Mouse (Mus musculus): ENCODE results near the gene Map3k9.

Map3k9 gene

GRCm38 (mm10) chr12:81698011-81698410 is 83.0 kb downstream of the Map3k9 start:
- no peak for DNase-seq

- no peak for DNase-seq
These were observed 89.7 kb downstream of the Map3k9 start for GRCm38 (mm10) chr12:81691177-81691730.

DNA sequence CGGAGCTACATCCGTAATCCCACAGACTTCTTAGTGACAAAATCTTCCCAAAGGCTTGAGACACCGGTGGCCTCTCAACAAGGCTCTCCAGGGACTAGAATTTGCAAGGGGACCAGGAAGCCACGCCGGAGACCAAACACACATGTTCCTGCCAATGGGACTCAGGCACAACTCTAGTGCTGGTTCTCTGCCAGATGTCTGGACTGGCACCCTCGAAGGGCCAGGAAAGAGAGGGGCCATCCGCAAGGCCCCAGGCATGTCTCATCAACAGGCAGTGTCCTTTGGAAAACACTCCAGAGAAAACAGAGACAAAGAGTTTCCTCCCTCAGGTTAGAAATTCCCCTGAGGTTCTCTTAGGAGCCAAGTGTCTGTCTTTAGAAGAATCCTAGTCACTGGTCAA is 90.2 kb downstream of the Map3k9 start:
- DNase-seq = no peak

GRCm38 (mm10) chr12:81690111-81690510 is 90.9 kb downstream of the Map3k9 start:
- no peak for DNase-seq

GRCm38 (mm10) chr12:81689505-81690056 is 91.4 kb downstream of the Map3k9 start:
- no peak for DNase-seq

DNA sequence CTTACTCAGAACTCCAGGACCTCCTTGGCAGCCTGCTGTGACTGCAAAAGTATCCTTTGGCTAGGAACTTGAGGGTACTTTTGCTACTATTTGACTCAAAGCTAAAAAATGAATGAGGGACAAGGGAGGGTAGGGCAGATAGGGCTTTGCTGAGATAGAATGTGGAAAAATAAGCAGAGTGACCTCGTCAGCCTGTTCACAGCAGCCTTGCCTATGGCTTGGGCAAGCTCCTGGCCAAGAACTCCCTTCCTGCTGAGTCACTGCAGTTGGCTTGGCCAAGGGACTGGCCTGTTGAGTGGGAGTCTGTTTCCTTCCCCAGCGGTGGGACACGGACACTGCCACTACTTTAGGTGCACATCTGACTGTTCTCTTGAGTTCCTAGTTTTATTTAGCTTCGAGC is 92.4 kb downstream of the Map3k9 start:
- no peak for DNase-seq

GRCm38 (mm10) chr12:81687873-81688272 is 93.1 kb downstream of the Map3k9 start:
- no peak for DNase-seq

DNA sequence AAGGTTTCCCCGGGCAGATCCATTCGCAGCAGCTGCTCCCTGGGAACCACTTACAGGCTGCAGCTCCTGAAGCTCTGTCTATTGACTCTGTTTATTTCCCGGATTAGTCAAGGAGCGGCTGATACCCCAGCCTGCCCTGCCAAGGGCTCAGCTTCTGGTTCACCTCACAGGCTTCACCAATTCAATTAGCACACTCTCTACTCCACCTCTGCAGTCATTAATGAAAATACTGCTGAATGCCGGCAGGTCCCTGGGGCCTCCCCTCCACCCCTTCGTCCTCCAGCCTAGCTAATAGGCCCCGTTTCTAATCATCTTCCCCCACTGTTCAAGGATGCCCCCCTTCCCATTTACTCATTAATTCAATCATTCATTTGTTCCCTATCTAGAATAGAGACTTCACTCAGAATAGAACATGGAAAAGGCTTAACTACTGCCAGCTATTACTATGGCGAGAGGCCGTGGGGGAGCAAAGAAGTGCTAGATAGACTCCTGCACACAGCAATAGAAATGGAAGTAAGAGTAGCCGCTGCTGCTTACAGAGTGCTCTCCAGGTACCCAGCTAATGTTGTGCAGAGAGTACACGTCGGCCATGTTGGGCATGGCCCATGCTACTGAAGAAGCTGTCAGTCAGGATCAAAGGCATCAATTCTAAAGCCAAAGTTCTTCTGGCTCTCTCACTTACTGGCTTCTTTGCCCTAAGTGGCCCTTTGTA is 94.4 kb downstream of the Map3k9 start:
- no peak for DNase-seq

- DNase-seq = no peak
These were observed 95.0 kb downstream of the Map3k9 start for GRCm38 (mm10) chr12:81685981-81686380.

GRCm38 (mm10) chr12:81684096-81684495 is 96.9 kb downstream of the Map3k9 start:
- no peak for DNase-seq

DNA sequence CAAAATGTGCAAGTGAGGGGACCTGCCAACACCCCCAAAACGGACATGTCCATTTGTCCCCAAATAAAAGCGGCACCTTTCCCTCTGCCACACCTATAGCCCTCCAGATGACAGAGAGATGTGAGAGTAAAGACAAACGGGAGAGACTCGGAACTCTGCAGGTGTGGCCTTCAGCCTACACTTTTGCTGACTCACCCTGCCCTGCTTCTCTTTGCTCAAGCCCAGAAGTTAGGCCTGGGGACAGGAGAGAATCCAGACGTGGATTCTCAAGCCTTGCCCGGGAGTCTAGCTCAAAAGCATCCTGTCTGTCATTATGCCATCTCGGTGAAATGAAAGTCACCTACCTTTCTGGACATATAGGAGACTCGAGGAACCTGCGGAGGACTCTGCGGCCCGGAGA is 97.6 kb downstream of the Map3k9 start:
- DNase-seq = no peak

DNA sequence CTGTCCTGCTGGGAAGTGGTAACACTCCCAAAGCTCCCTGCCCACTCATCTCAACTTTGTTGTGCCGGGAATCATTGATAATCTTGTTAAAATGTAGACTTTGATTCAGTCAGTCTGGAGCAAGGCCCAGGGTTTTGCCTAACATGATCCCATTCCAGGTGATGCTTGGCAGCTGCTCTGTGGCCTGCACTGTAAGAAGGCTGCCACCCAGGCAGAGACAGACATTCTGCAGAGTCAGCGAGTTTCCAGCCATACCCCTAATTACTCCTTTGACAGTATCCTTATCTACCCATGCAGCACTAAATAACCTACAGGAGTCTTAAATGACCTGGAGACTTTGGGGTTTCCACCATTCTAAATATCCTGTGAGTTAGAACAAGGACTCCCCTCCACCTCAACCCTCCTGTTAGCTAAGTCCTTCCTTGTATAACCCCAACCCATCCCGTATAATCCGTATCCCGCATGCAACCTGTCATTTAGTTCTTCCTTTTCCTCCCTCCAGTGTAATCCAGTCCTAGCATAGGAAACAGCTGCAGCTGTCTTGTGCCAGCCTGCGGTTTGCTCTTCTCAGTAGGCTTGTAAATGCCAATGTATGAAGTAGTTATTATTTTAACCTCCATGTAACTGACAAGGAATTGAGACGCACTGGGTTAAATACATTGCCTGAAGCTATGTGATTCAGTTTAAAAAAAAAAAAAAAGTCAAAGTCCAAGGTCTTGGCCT is 101.0 kb downstream of the Map3k9 start:
- DNase-seq = no peak

DNA sequence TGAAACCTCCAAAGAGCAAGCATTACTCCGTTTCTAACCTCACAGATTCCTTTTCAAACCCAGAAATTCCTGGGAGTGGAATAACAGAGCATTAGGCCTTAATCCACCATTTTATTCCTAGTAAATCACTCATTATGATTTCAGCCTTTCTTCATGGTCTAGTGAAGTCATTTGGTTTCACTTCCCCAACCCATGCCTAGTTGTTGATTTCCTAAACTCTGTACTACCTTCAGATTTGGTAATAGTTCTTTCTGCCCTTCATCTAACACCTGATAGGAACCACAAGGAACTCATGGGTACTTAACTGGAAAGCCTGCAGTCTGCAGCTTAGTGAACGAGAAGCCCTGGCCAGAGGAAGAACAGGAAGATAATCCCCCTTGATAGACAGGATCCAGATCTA is 105.4 kb downstream of the Map3k9 start:
- no peak for DNase-seq

All from cerebellum, postnatal 25 days (tissue).